Comparison of ENCODE assay signal across 8 mouse cellular contexts in genomic region chr10:117435734-117436121, GRCm38 (mm10). TPM values are rescaled to one million over a fixed set of nuclear protein-coding genes. Genes with fewer than 3 reads are reported as not detected.
DNase-seq lines count a peak whose midpoint lies in the region; ATAC-seq and TF ChIP-seq lines count a peak whose summit lies in the region.

No protein-coding gene starts in this region.

- TF ChIP-seq CTCF in kidney, adult 2 months (conservative IDR thresholded peaks at IDR 0.05; ENCODE audit: insufficient read depth, insufficient read length, low read depth, low read length): no peak
- peak; percentile 4; the same call in 1 of the 2 replicates for TF ChIP-seq CTCF in bone marrow macrophage, adult 2 months (IDR thresholded peaks at IDR 0.05; ENCODE audit: low read depth, low read length)

- no peaks in the 10 kb centered on the region for H3K27me3 ChIP-seq in kidney, embryonic 16.5 days (ENCODE audit: insufficient read depth, low read length)
- no peaks in the 10 kb centered on the region for H3K27me3 ChIP-seq in kidney, adult 2 months (replicated peaks; ENCODE audit: control insufficient read depth, insufficient read depth, low read length)
- no peaks in the 10 kb centered on the region for H3K27me3 ChIP-seq in forebrain, embryonic 16.5 days (replicated peaks; ENCODE audit: control insufficient read depth, insufficient read depth, low read length)
- H3K27me3 ChIP-seq in liver, embryonic 16.5 days (ENCODE audit: control insufficient read depth, insufficient read depth, low read depth, low read length): no peaks in the 10 kb centered on the region

- H3K9me3 ChIP-seq in kidney, embryonic 16.5 days (ENCODE audit: low read length): no peaks in the 10 kb centered on the region
- no peaks in the 10 kb centered on the region for H3K9me3 ChIP-seq in forebrain, embryonic 16.5 days (ENCODE audit: control insufficient read depth, low read length)
- no peaks in the 10 kb centered on the region for H3K9me3 ChIP-seq in liver, embryonic 16.5 days (replicated peaks; ENCODE audit: control insufficient read depth, low read length)

- DNase-seq in kidney, adult 2 months: no peak
- no peak for DNase-seq in urinary bladder, adult 18-20 months (ENCODE audit: low spot score in 2 of 2)
- DNase-seq in B cell, adult 2 months: no peak
- no peak for DNase-seq in urinary bladder, adult 2 months (ENCODE audit: low spot score)

- H3K4me2 ChIP-seq in kidney, embryonic 16.5 days (replicated peaks; ENCODE audit: low read depth, low read length): peak overlapping the region; percentile 52
- peak overlapping the region; percentile 68 for H3K4me2 ChIP-seq in forebrain, embryonic 16.5 days (ENCODE audit: low read length)
- H3K4me2 ChIP-seq in liver, embryonic 16.5 days (ENCODE audit: low read depth, low read length): peak overlapping the region; percentile 66

- H3K4me1 ChIP-seq in kidney, embryonic 16.5 days (ENCODE audit: insufficient read depth, low read length): peaks cover 17% of the 10 kb centered on the region
- no peaks in the 10 kb centered on the region for H3K4me1 ChIP-seq in kidney, adult 2 months (ENCODE audit: control insufficient read depth, insufficient read depth, low read length)
- peaks cover 11% of the 10 kb centered on the region for H3K4me1 ChIP-seq in bone marrow macrophage, adult 2 months (ENCODE audit: control insufficient read depth, insufficient read depth, low read length)
- peaks cover 11% of the 10 kb centered on the region; the same call in 1 of the 2 replicates for H3K4me1 ChIP-seq in forebrain, embryonic 16.5 days (replicated peaks; ENCODE audit: control insufficient read depth, insufficient read depth, low read length)
- peaks cover 9% of the 10 kb centered on the region for H3K4me1 ChIP-seq in liver, embryonic 16.5 days (ENCODE audit: control insufficient read depth, low read depth, low read length)

- WGBS in kidney, embryonic 16.5 days: 45% methylated on average over 12 of the region's 12 CpGs
- 44% methylated on average over 12 of the region's 12 CpGs for WGBS in kidney, adult 2 months
- WGBS in forebrain, embryonic 16.5 days: 54% methylated on average over 12 of the region's 12 CpGs
- WGBS in liver, embryonic 16.5 days (ENCODE audit: insufficient replicate concordance): 40% methylated on average over 12 of the region's 12 CpGs

- H3K9ac ChIP-seq in kidney, embryonic 16.5 days (replicated peaks; ENCODE audit: low read length): no peak overlapping the region
- no peak overlapping the region; the same call in 1 of the 2 replicates for H3K9ac ChIP-seq in forebrain, embryonic 16.5 days (replicated peaks; ENCODE audit: low read depth, low read length)
- no peak overlapping the region for H3K9ac ChIP-seq in liver, embryonic 16.5 days (ENCODE audit: low read depth, low read length)

- H3K27ac ChIP-seq in kidney, embryonic 16.5 days (ENCODE audit: low read length): no peak overlapping the region
- no peak overlapping the region for H3K27ac ChIP-seq in kidney, adult 2 months (ENCODE audit: insufficient read depth, low read depth, low read length)
- H3K27ac ChIP-seq in bone marrow macrophage, adult 2 months (ENCODE audit: insufficient read depth, low read depth, low read length): no peak overlapping the region
- H3K27ac ChIP-seq in forebrain, embryonic 16.5 days (ENCODE audit: low read length): no peak overlapping the region
- H3K27ac ChIP-seq in liver, embryonic 16.5 days (ENCODE audit: low read length): no peak overlapping the region

- peak; percentile 44 for ATAC-seq in kidney, embryonic 16.5 days (ENCODE audit: low FRiP score, low TSS enrichment)
- no peak for ATAC-seq in forebrain, embryonic 16.5 days
- no peak for ATAC-seq in liver, embryonic 16.5 days (ENCODE audit: low read depth)

- no peaks in the 10 kb centered on the region for H3K36me3 ChIP-seq in kidney, embryonic 16.5 days (ENCODE audit: insufficient read depth, low read length)
- no peaks in the 10 kb centered on the region for H3K36me3 ChIP-seq in kidney, adult 2 months (ENCODE audit: control insufficient read depth, insufficient read depth, low read length)
- H3K36me3 ChIP-seq in forebrain, embryonic 16.5 days (ENCODE audit: control insufficient read depth, insufficient read depth): no peaks in the 10 kb centered on the region
- H3K36me3 ChIP-seq in liver, embryonic 16.5 days (ENCODE audit: control insufficient read depth, insufficient read depth): no peaks in the 10 kb centered on the region

- no peak for TF ChIP-seq POLR2A in kidney, adult 2 months (IDR thresholded peaks at IDR 0.05; ENCODE audit: low read depth, low read length)
- no peak for TF ChIP-seq POLR2A in bone marrow macrophage, adult 2 months (IDR thresholded peaks at IDR 0.05; ENCODE audit: borderline replicate concordance, low read depth, low read length)

- peak overlapping the region; percentile 7 for H3K4me3 ChIP-seq in kidney, embryonic 16.5 days (ENCODE audit: low read length)
- no peak overlapping the region for H3K4me3 ChIP-seq in kidney, adult 2 months (ENCODE audit: insufficient read depth, low read depth, low read length)
- H3K4me3 ChIP-seq in bone marrow macrophage, adult 2 months (ENCODE audit: insufficient read depth, low read length): peak overlapping the region; percentile 32
- H3K4me3 ChIP-seq in forebrain, embryonic 16.5 days (replicated peaks; ENCODE audit: low read length): no peak overlapping the region; the same call in 1 of the 2 replicates
- H3K4me3 ChIP-seq in liver, embryonic 16.5 days (ENCODE audit: low read depth, low read length): peak overlapping the region; percentile 40; the same call in 1 of the 2 replicates

RNA-seq across cellular contexts. Expression of gene Cpsf6, which starts 55.9 kb away (rescaled TPM):
- polyA plus RNA-seq in kidney, embryonic 16.5 days (2015; fragmentation: Nextera tagmentation; extraction: Ambion mirVana): 151 and 171 TPM in 2 replicates
- 26.9 and 30.1 TPM in 2 replicates for polyA plus RNA-seq in kidney, adult 2 months (2012; rRNA removed)
- 57.9 and 60.2 TPM in 2 replicates for polyA plus RNA-seq in bone marrow macrophage, adult 2 months (2012; ENCODE audit: insufficient read depth, insufficient read length, missing spikeins)
- 203 and 225 TPM in 2 replicates for polyA plus RNA-seq in forebrain, embryonic 16.5 days (2015; fragmentation: Nextera tagmentation; extraction: Ambion mirVana)
- polyA plus RNA-seq in liver, embryonic 16.5 days (2015; fragmentation: Nextera tagmentation; extraction: Ambion mirVana): 49.4 and 50.5 TPM in 2 replicates
- polyA plus RNA-seq in urinary bladder, adult 2 months (2012; rRNA removed): 35.9 and 43.5 TPM in 2 replicates

Comparison
In these comparisons a context has a peak if more than half of its experiments do, and no peak if none do; other contexts are left out.
1. H3K4me3 ChIP-seq: peak in kidney, embryonic 16.5 days (single experiment), bone marrow macrophage, adult 2 months (single experiment) and liver, embryonic 16.5 days (single experiment); none in kidney, adult 2 months (single experiment) and forebrain, embryonic 16.5 days (single experiment).
2. Peak in every context shown above with its lines, with median percentiles within 50 percentile points of each other: H3K4me2 ChIP-seq.